Mouse (Mus musculus): ENCODE results near the gene Dio1. TPM values are rescaled to one million over a fixed set of nuclear protein-coding genes. Genes with fewer than 3 reads are reported as not detected.

Dio1 gene
- polyA plus RNA-seq, 1 experiment from 2014 or later, result not detected

DNA sequence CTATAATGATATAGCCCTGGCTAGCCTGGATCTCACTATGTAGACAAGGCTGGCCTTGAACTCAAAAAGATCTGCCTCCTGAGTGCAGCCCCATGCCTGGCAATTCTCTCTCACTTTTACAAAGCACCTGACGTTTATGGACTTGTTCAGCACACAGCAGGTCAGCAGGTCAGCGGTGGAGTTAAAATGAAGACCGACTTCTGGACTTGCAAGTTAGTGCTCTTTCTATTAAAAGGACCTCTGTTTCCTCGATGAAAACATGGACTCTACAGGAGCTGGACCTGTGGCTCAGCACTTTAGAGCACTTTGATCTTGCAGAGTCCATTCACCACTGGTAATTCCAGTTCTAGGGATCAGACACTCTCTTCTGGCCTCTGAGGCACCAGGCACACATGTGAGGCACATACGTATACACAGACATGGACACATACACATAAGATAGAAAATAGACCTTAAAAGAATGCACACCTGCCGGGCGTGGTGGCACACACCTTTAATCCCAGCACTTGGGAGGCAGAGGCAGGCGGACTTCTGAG lies 8.8 kb downstream of the Dio1 start:
- DNase-seq (ENCODE audit: low spot score), result no peak
- Histone ChIP-seq H3K4me3 (no peak overlapping the region), H3K27ac (replicated peaks) (no peak overlapping the region), H3K36me3 (no peaks in the 10 kb centered on the region), H3K27me3 (ENCODE audit: low read depth, poor library complexity, severe bottlenecking) (no peaks in the 10 kb centered on the region), H3K4me1 (no peaks in the 10 kb centered on the region), H3K9me3 (replicated peaks) (no peaks in the 10 kb centered on the region)
- WGBS, result 88% methylated on average over 8 of the region's 8 CpGs

DNA sequence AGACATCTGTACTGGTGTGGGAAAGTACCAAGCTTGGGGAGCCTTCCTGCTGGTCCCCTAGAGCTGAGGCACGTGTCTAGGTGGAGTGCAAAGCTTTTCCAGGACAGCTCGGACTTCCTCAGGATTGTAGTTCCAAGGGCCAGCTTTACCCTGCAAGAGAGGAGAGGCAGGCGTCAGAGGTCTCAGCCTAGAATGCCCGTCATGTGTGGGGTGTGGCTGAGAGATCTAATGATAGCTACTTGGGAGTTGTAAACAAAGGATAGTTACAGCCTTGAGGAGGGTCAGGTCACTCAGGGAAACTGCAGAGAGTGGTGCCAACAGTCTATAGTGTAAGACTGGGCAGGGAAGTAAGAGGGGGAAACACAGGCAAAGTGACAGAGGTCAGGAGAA lies 14.7 kb downstream of the Dio1 start:
- no peak for DNase-seq (ENCODE audit: low spot score)
- WGBS, result 68% methylated on average over 4 of the region's 4 CpGs
- Histone ChIP-seq H3K4me3 (no peak overlapping the region), H3K9me3 (replicated peaks) (no peaks in the 10 kb centered on the region), H3K4me1 (no peaks in the 10 kb centered on the region), H3K27ac (replicated peaks) (no peak overlapping the region), H3K36me3 (no peaks in the 10 kb centered on the region), H3K27me3 (ENCODE audit: low read depth, poor library complexity, severe bottlenecking) (peaks cover 3% of the 10 kb centered on the region; the same call in 1 of the 2 replicates)

DNA sequence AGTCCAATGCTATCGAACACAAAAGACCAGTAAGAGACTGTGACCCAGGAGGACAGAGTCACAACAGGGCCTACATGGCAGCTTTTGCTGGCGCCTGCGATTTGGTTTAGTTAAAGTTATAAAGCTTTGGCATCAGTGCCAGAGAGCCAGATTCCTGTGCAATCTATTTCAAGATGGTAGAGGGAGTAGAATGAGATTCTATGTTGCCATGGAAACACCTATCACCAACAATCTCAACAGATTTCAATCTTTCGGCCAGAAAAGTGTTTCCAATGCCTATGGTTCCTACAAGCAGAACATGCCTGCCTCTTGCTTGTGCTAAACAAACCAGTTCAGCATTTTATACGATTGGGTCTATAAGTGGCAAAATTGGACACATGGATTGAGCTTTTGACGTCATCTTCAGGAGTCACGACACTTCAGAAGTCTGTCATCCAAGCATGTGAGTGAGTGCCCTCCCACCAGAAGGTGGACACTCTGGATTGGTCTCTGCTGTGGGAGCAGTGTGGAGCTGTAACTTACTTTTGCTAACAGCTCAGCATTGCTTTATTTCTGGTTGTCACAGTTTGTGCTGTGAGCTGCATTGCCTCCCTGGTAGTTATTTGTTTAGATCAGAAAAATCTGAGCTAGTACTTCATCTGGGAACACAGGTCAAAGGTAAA lies 15.2 kb downstream of the Dio1 start:
- Histone ChIP-seq H3K36me3 (no peaks in the 10 kb centered on the region), H3K27ac (replicated peaks) (no peak overlapping the region), H3K4me3 (no peak overlapping the region), H3K4me1 (no peaks in the 10 kb centered on the region), H3K9me3 (replicated peaks) (no peaks in the 10 kb centered on the region), H3K27me3 (ENCODE audit: low read depth, poor library complexity, severe bottlenecking) (peaks cover 3% of the 10 kb centered on the region; the same call in 1 of the 2 replicates)
- no peak for DNase-seq (ENCODE audit: low spot score)
- WGBS, result 88% methylated on average over 7 of the region's 7 CpGs

DNA sequence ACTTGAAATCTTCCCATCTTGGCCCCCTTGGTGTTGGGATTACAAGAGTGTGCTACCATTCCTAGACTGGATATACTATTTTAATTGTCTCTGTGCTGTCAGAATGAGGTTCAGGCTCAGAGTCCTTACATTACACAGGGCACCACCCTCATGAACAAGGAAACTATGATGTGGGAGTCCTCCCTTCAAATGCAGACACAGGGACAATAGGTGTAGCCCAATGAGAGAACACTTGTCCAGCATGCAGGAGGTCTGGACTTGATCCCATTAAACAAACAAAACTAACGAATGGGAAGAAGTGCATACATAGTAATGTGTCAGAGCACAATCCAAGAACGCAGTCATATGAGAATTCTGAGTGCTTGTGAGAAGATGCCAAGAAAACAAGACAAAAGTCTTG lies 19.5 kb downstream of the Dio1 start:
- 82% methylated on average over 2 of the region's 2 CpGs for WGBS
- Histone ChIP-seq H3K36me3 (no peaks in the 10 kb centered on the region), H3K4me1 (no peaks in the 10 kb centered on the region), H3K4me3 (no peak overlapping the region), H3K27ac (replicated peaks) (no peak overlapping the region), H3K27me3 (ENCODE audit: low read depth, poor library complexity, severe bottlenecking) (peaks cover 4% of the 10 kb centered on the region; the same call in 1 of the 2 replicates), H3K9me3 (replicated peaks) (no peaks in the 10 kb centered on the region)
- no peak for DNase-seq (ENCODE audit: low spot score)

DNA sequence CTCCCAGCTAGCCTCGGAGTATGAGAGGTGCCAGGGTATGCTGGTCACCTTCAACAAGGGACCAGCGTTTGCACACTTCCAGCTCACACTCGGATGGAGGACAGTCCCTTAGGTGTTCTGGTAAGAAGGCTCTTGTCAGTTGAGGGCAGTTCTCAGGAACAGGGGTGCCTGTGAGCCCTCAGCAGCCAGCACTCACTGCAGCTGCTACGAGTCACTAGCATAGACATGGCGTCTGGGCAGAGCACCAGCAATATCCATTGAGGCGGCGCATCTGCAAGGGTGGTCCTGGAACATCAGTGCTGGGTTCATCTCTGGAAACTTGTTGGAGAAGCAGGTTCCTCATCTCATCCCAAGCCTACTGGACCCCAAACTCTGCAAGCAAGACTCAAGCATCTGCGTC lies 20.6 kb downstream of the Dio1 start:
- H3K4me1 ChIP-seq, result no peaks in the 10 kb centered on the region
- H3K27ac ChIP-seq (replicated peaks), result no peak overlapping the region
- DNase-seq (ENCODE audit: low spot score), result no peak
- peaks cover 4% of the 10 kb centered on the region; the same call in 1 of the 2 replicates for H3K27me3 ChIP-seq (ENCODE audit: low read depth, poor library complexity, severe bottlenecking)
- no peaks in the 10 kb centered on the region for H3K9me3 ChIP-seq (replicated peaks)
- H3K36me3 ChIP-seq, result no peaks in the 10 kb centered on the region
- H3K4me3 ChIP-seq, result no peak overlapping the region
- WGBS, result 94% methylated on average over 8 of the region's 8 CpGs

DNA sequence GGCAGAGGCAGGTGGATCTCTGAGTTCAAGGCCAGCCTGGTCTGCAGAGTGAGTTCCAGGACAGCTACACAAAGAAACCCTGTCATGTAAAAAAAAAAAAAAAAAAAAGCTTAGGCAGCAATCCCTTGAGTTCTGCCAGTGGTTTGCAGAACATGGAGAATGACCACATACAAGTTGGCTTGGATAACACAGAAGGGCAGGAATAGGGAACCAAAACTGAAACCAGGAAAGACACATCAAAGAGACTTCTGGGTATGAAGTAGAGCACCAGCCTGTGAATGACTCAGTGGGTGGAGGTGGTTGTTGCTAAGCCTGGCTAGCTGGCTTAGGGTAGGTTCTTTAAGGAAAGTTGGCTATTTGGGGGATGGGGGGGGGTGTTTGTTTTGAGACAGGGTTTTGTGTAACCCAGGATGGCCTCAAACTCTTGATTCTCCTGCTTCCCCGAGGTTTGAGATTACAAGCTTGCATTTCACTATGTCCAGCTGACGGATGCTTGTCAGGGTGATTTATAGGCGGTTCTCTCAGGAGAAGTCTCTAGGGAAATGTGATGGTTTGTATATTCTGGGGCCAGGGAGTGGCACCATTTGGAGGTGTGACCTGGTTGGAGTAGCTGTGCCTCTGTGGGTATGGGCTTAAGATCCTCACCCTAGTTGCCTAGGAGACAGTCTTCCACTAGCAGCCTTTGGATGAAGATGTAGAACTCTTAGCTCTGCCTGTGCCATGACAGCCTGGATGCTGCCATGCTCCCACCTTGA lies 21.3 kb downstream of the Dio1 start:
- DNase-seq (ENCODE audit: low spot score), result no peak
- no peaks in the 10 kb centered on the region for H3K9me3 ChIP-seq (replicated peaks)
- H3K27ac ChIP-seq (replicated peaks), result no peak overlapping the region
- H3K4me3 ChIP-seq, result no peak overlapping the region
- peaks cover 11% of the 10 kb centered on the region for H3K27me3 ChIP-seq (ENCODE audit: low read depth, poor library complexity, severe bottlenecking)
- 71% methylated on average over 3 of the region's 3 CpGs for WGBS
- no peaks in the 10 kb centered on the region for H3K4me1 ChIP-seq
- peaks cover 2% of the 10 kb centered on the region; the same call in 1 of the 2 replicates for H3K36me3 ChIP-seq

DNA sequence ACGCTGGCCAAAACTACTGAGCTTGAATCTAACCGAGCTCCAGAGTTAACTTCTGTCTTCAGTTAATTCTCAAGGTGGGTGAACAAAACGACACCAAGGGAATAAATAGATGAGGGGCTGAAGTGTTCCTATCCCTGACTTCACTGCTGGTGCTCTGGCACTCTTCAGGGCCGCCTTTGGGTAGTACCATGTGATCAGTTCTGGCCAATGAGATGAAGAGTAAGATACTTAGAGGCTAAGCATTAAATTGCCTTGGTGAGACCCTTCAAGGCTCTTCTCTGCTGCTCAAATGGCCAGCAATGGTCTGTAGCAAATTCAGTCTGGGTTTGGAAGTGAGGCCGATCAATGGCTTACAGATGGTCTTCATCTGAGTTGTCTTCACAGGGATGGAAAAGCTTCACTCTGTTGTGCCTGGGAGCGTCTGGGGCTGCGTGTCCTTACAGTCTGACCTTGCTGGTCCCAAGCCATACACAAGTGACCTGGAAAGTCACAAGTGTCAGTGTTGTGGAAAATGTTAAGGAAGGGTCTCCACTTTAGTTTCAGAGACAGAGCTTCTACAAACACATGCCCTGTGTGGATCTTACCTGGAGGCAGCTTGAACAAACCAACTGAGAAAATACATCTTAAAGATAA lies 26.0 kb downstream of the Dio1 start:
- no peak for DNase-seq (ENCODE audit: low spot score)

DNA sequence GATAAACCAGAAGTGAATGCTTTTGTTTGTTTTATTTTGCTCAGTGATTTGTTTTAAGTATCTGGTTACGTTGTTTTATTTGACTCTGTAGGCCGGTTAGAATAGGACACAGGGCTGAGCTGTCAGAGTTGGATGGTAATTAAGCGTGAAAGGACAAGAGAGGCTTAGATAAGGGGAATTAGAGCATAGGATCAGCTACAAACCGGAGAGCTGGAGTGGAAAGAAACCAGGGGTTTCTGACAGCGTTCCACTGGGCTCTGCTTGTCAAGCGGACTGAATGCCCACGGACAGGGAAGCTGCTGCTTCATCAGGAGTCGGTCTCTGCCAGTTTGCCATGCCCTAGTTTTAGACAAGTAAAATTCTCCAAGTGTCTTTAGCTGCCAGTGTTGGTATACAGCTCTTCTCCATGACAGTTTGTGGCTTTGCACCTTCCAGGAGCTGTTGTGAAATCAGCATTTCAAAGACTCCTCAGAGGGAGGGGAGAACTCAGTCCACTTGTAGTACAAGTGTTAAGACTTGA lies 28.7 kb downstream of the Dio1 start:
- H3K27me3 ChIP-seq (ENCODE audit: low read depth, poor library complexity, severe bottlenecking), result peaks cover 62% of the 10 kb centered on the region
- peak; percentile 50 for DNase-seq (ENCODE audit: low spot score)
- peaks cover 5% of the 10 kb centered on the region; the same call in 1 of the 2 replicates for H3K36me3 ChIP-seq
- no peak overlapping the region for H3K27ac ChIP-seq (replicated peaks)
- WGBS, result 6% methylated on average over 8 of the region's 8 CpGs
- peak overlapping the region; percentile 22; the same call in 1 of the 2 replicates for H3K4me3 ChIP-seq
- peaks cover 17% of the 10 kb centered on the region for H3K4me1 ChIP-seq
- H3K9me3 ChIP-seq (replicated peaks), result no peaks in the 10 kb centered on the region

More for the DNA sequence above, 26.0 kb downstream of the Dio1 start:
- peaks cover 17% of the 10 kb centered on the region for H3K4me1 ChIP-seq
- peaks cover 43% of the 10 kb centered on the region for H3K27me3 ChIP-seq (ENCODE audit: low read depth, poor library complexity, severe bottlenecking)
- no peak overlapping the region for H3K27ac ChIP-seq (replicated peaks)
- no peak overlapping the region for H3K4me3 ChIP-seq
- H3K9me3 ChIP-seq (replicated peaks), result no peaks in the 10 kb centered on the region
- WGBS, result 84% methylated on average over 7 of the region's 7 CpGs
- peaks cover 5% of the 10 kb centered on the region; the same call in 1 of the 2 replicates for H3K36me3 ChIP-seq

DNA sequence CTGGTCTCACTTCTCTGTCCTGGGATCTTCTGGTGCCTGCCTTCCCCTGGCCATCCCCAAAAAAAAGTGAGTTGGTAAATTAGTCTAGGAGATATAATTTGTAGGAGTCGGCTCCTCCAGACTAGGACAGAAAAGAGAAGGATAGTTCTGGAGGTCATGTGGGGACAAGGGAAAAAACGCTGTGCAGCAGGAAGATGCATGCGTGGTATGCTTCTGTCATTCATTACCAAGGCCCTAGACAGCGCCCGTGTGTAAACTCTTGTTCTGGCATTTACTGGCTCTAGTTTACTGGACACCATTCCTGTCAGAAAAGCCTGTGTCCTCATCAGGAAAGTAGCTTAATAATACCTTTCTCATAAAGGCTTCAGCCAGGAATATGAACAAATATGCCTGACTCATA lies 32.5 kb downstream of the Dio1 start:
- Histone ChIP-seq H3K27ac (replicated peaks) (no peak overlapping the region), H3K4me3 (no peak overlapping the region), H3K9me3 (replicated peaks) (no peaks in the 10 kb centered on the region), H3K36me3 (no peaks in the 10 kb centered on the region), H3K4me1 (peaks cover 17% of the 10 kb centered on the region), H3K27me3 (ENCODE audit: low read depth, poor library complexity, severe bottlenecking) (peaks cover 43% of the 10 kb centered on the region)
- WGBS, result 90% methylated on average over 5 of the region's 5 CpGs
- no peak for DNase-seq (ENCODE audit: low spot score)

DNA sequence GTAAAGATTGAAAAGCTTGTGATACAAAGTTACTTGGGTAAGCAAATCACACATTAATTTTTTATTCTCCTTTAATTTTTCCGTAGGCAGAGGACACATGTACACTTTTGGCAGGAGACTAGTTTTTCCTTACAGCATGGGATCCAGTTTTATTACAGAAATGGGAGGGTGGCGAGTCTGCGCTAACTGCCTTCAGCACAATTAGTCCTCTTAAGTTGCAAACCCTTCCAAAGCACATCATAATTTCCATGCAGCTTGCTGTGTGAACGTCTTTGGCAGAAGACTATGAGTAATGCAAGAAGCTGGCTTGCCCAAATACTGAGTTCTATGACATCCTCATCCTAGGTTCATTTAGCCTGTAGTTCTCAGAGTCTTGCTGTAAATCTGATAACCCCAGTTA lies 33.3 kb downstream of the Dio1 start:
- Histone ChIP-seq H3K27ac (replicated peaks) (no peak overlapping the region), H3K27me3 (ENCODE audit: low read depth, poor library complexity, severe bottlenecking) (peaks cover 37% of the 10 kb centered on the region), H3K9me3 (replicated peaks) (no peaks in the 10 kb centered on the region), H3K4me1 (peaks cover 11% of the 10 kb centered on the region), H3K36me3 (no peaks in the 10 kb centered on the region), H3K4me3 (no peak overlapping the region)
- no peak for DNase-seq (ENCODE audit: low spot score)
- 89% methylated on average over 4 of the region's 4 CpGs for WGBS

DNA sequence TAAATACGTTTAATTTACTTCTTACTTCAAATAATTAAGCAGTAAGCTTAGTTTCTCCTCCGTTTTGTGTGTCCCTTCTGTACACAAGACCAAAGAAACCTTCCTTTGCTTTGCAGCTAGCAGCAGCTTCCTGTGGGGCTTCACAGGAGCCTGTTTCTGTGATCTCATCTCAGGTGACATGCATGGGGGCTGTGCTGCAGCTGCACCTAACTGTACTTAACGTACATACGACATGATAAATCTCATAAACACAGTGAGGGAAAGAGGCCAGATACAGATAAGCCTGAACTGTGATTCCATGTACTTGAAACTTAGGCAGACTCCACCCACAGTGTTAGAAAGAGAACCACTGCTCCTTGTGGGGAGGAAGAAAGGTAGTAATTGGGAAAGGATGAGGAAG lies 47.0 kb downstream of the Dio1 start:
- H3K27ac ChIP-seq (replicated peaks), result no peak overlapping the region
- H3K4me1 ChIP-seq, result no peaks in the 10 kb centered on the region
- peaks cover 9% of the 10 kb centered on the region for H3K36me3 ChIP-seq
- no peaks in the 10 kb centered on the region for H3K27me3 ChIP-seq (ENCODE audit: low read depth, poor library complexity, severe bottlenecking)
- no peak for DNase-seq (ENCODE audit: low spot score)
- 83% methylated on average over 4 of the region's 4 CpGs for WGBS
- H3K9me3 ChIP-seq (replicated peaks), result peaks cover 3% of the 10 kb centered on the region
- no peak overlapping the region for H3K4me3 ChIP-seq

DNA sequence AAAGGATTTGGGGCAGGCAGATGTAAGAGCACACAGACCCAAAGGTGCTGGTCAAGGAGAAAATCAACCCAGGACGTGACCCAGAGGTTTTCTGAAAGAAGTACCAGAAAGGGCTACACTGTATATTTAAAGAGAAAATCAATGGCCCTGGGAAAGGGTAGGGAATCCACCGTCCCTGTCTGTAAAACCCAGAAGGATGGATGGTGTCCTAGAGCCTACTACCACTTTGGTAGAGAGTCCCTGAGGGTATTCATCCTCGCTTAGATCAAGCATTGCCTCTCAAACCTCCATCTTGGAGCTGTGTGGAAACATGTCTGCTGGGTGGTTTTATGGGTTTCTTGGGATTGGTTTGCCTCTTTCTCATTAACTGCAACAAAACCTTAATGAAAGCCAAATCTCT lies 52.6 kb downstream of the Dio1 start:
- Histone ChIP-seq H3K4me3 (peak overlapping the region; percentile 81), H3K27ac (replicated peaks) (peak overlapping the region; percentile 95)

More for the DNA sequence above, 52.6 kb downstream of the Dio1 start:
- Histone ChIP-seq H3K36me3 (no peaks in the 10 kb centered on the region), H3K4me1 (peaks cover 41% of the 10 kb centered on the region), H3K27me3 (ENCODE audit: low read depth, poor library complexity, severe bottlenecking) (no peaks in the 10 kb centered on the region), H3K9me3 (replicated peaks) (no peaks in the 10 kb centered on the region)
- WGBS, result 15% methylated on average over 3 of the region's 3 CpGs
- DNase-seq (ENCODE audit: low spot score), result peak; percentile 15
